Mouse (Mus musculus) heart, adult 2 months (tissue): ENCODE measurements around the gene Gm47959.

Source experiments
- CTCF ChIP-seq: fragments of 200-600 bp; IDR thresholded peaks from 2 replicates; pipeline ENCODE4 v1.8.1; 2022; ENCODE audit warnings: antibody characterized with exemption, mild to moderate bottlenecking, moderate library complexity
- EP300 ChIP-seq: fragments of 200-500 bp; IDR thresholded peaks from 2 replicates; pipeline ENCODE4 v1.6.1; 2011; ENCODE audit warnings: low read depth, low read length, control low read depth; ENCODE audit not compliant: insufficient read depth

DNA sequence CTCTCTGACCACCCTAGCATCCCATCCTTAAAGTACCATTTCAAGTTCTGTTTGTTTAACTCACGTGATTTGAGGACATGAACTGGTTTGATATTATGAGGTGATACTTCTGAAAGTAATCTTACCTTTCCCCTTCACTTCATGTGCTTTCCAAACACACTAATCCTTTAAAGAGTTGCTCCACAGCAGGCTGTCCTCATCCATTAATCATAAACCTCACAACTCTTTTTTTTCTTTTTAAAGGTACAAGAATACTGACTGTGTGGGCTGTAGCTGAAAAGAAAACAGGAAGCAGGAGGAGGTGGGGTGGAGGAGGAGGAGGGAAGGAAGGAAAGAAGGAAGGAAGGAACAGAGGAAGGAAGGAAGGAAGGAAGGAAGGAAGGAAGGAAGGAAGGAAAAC lies 31.6 kb downstream of the Gm47959 start:
- TF ChIP-seq CTCF, result no peak
- no peak for TF ChIP-seq EP300
